Mouse (Mus musculus): ENCODE data around the gene Cxcl14. TPM values are rescaled to one million over a fixed set of nuclear protein-coding genes. Genes with fewer than 3 reads are reported as not detected.

Cxcl14 gene
- 72.3 and 90.1 TPM in 2 replicates for polyA plus RNA-seq (2016; fragmentation: Nextera tagmentation; extraction: Ambion mirVana)

DNA sequence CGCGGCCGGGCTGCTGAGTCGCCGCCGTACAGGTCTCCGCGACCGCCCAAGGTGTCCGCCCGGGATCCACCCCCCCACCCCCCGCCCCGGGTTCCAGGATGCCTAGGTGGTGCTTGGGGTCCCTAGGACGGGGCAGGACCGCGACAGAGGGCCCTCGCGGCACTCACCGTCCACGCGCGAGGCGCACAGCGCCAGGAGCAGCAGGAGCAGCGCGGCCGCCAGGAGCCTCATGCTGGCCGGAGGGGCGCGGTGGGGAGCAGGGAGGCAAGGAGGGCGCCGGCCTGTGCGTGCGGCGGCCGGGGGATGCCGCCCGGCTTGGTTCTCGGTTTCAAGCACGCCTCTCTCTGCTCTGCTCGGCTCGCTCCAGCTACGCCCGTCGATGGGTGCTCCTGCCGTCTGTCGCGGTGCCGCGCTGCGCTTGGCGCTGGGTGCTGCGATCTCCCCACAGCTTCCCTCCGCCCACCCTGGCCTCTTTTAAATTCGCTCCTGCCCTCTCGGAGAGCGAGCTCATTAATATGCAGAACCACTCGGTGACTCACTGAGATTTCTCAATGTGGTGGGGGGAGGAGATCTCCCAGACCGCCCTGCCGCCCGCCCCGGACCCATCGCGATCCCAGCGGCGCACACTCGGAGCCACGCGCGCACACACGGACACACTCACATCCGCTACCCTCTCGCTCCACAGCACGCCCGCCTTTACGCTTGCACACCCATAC lies at the start of gene Cxcl14:
Cxcl14 (minus strand) TSS at position 609 of the 716 bp plus-strand sequence.
- ATAC-seq (ENCODE audit: low FRiP score) = peak; percentile 69
- WGBS = under 1% methylated on average over 73 of the region's 76 CpGs

DNA sequence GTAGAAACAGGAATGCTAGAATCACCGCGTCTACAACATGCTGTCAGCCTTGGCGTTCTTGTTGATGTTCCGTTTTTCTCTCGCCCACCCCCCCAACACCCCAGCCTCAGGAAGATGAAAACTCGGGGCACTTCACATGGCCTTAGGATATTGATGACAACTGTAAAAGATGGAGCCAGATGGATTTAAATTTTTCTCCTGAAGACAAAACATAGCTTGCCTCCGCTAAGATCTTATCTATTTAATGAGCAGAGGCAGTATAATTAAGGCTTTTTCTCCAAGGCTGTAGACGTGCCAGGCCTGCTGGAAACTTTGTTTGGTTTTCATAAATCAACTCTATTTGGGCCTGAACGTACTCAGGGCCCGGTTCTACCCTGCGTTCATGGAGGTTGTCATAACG lies 48.0 kb upstream of the Cxcl14 start:
- no peak for ATAC-seq (ENCODE audit: low FRiP score)
- Histone ChIP-seq H3K9me3 (replicated peaks) (no peaks in the 10 kb centered on the region), H3K36me3 (no peaks in the 10 kb centered on the region), H3K27me3 (no peaks in the 10 kb centered on the region), H3K9ac (no peak overlapping the region), H3K4me1 (no peaks in the 10 kb centered on the region), H3K4me3 (no peak overlapping the region), H3K4me2 (replicated peaks) (no peak overlapping the region), H3K27ac (no peak overlapping the region)
- WGBS = 87% methylated on average over 12 of the region's 12 CpGs

More for the DNA sequence above, at the start of gene Cxcl14:
- Histone ChIP-seq H3K4me1 (peaks cover 21% of the 10 kb centered on the region), H3K4me2 (replicated peaks) (peak within 1 kb of the TSS; percentile 93), H3K36me3 (no peaks in the 10 kb centered on the region), H3K9ac (peak within 1 kb of the TSS; percentile 63), H3K9me3 (replicated peaks) (no peaks in the 10 kb centered on the region), H3K4me3 (peak within 1 kb of the TSS; percentile 48), H3K27ac (no peak within 1 kb of the TSS), H3K27me3 (peaks cover 80% of the 10 kb centered on the region)

GRCm38 (mm10) chr13:56342491-56342890 lies 46.1 kb upstream of the Cxcl14 start:
- WGBS = 87% methylated on average over 10 of the region's 10 CpGs
- no peak overlapping the region for H3K9ac ChIP-seq

GRCm38 (mm10) chr13:56340513-56340912 lies 44.2 kb upstream of the Cxcl14 start:
- no peak overlapping the region for H3K9ac ChIP-seq
- H3K27ac ChIP-seq = no peak overlapping the region
- H3K36me3 ChIP-seq = no peaks in the 10 kb centered on the region
- no peak overlapping the region for H3K4me3 ChIP-seq
- H3K27me3 ChIP-seq = no peaks in the 10 kb centered on the region
- H3K9me3 ChIP-seq (replicated peaks) = no peaks in the 10 kb centered on the region
- H3K4me1 ChIP-seq = no peaks in the 10 kb centered on the region
- H3K4me2 ChIP-seq (replicated peaks) = no peak overlapping the region
- 89% methylated on average over 13 of the region's 13 CpGs for WGBS
- ATAC-seq (ENCODE audit: low FRiP score) = no peak

More at GRCm38 (mm10) chr13:56342491-56342890, 46.1 kb upstream of the Cxcl14 start:
- H3K27me3 ChIP-seq = no peaks in the 10 kb centered on the region
- H3K4me3 ChIP-seq = no peak overlapping the region
- ATAC-seq (ENCODE audit: low FRiP score) = no peak
- H3K27ac ChIP-seq = no peak overlapping the region
- no peaks in the 10 kb centered on the region for H3K9me3 ChIP-seq (replicated peaks)
- H3K4me2 ChIP-seq (replicated peaks) = no peak overlapping the region
- no peaks in the 10 kb centered on the region for H3K36me3 ChIP-seq
- no peaks in the 10 kb centered on the region for H3K4me1 ChIP-seq

- no peaks in the 10 kb centered on the region for H3K27me3 ChIP-seq
- no peaks in the 10 kb centered on the region for H3K36me3 ChIP-seq
- no peak overlapping the region for H3K4me2 ChIP-seq (replicated peaks)
- no peak overlapping the region for H3K27ac ChIP-seq
- WGBS = 94% methylated on average over 8 of the region's 8 CpGs
- H3K9me3 ChIP-seq (replicated peaks) = no peaks in the 10 kb centered on the region
- no peak overlapping the region for H3K9ac ChIP-seq
- peaks cover 5% of the 10 kb centered on the region; the same call in 1 of the 2 replicates for H3K4me1 ChIP-seq
- no peak for ATAC-seq (ENCODE audit: low FRiP score)
- no peak overlapping the region for H3K4me3 ChIP-seq
These were observed 43.5 kb upstream of the Cxcl14 start for GRCm38 (mm10) chr13:56339816-56340215.

DNA sequence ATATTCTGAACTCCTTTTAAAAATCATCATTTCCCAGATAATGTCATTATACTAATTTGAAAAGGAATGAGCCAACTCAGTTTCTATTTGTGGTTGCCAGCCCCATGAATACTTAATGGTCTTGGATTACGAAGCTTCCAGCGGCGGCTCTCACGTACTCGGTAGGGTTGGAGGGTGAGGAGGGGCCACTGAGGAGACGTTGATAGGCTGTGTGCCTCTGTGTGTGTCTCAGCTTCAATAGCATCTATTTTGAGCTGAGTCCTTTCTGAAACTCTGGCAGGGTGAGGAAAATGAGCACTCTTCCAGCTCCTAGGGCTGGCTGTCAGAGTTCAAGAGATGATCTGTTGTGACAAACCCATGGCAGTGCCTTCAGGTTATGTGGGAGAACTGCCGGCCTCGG lies 40.6 kb upstream of the Cxcl14 start:
- 65% methylated on average over 8 of the region's 8 CpGs for WGBS
- Histone ChIP-seq H3K4me1 (peaks cover 6% of the 10 kb centered on the region; the same call in 1 of the 2 replicates), H3K4me2 (replicated peaks) (no peak overlapping the region), H3K9me3 (replicated peaks) (no peaks in the 10 kb centered on the region), H3K9ac (no peak overlapping the region), H3K4me3 (no peak overlapping the region), H3K36me3 (no peaks in the 10 kb centered on the region), H3K27ac (no peak overlapping the region), H3K27me3 (no peaks in the 10 kb centered on the region)
- ATAC-seq (ENCODE audit: low FRiP score) = no peak

GRCm38 (mm10) chr13:56334802-56335690 lies 38.7 kb upstream of the Cxcl14 start:
- Histone ChIP-seq H3K36me3 (no peaks in the 10 kb centered on the region), H3K27me3 (no peaks in the 10 kb centered on the region), H3K4me1 (peaks cover 8% of the 10 kb centered on the region; the same call in 1 of the 2 replicates), H3K4me2 (replicated peaks) (no peak overlapping the region), H3K9me3 (replicated peaks) (no peaks in the 10 kb centered on the region), H3K4me3 (no peak overlapping the region), H3K9ac (no peak overlapping the region), H3K27ac (no peak overlapping the region)
- WGBS = 56% methylated on average over 10 of the region's 10 CpGs
- no peak for ATAC-seq (ENCODE audit: low FRiP score)

DNA sequence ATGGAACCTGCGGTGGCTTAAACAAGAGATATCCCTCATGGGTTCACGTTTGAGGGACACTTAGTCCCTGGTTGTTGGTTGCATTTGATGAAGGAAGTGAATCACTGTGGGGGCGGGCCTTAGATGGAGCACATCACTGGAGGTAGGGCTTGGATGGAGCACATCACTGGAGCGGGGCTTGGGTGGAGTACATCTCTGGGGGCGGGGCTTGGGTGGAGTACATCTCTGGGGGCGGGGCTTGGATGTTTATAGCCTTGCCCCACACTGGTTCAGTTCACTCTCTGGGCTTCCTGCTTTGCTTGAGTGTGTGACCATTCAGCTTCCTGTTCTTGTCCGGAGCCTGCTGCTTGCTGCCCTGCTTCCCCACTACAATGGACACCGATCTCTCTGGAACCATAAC lies 37.9 kb upstream of the Cxcl14 start:
- Histone ChIP-seq H3K27ac (no peak overlapping the region), H3K9ac (no peak overlapping the region), H3K27me3 (no peaks in the 10 kb centered on the region), H3K9me3 (replicated peaks) (no peaks in the 10 kb centered on the region), H3K4me3 (no peak overlapping the region), H3K4me2 (replicated peaks) (no peak overlapping the region), H3K36me3 (no peaks in the 10 kb centered on the region), H3K4me1 (peaks cover 11% of the 10 kb centered on the region; the same call in 1 of the 2 replicates)
- 87% methylated on average over 8 of the region's 8 CpGs for WGBS
- ATAC-seq (ENCODE audit: low FRiP score) = no peak

GRCm38 (mm10) chr13:56332356-56332755 lies 36.0 kb upstream of the Cxcl14 start:
- Histone ChIP-seq H3K9me3 (replicated peaks) (no peaks in the 10 kb centered on the region), H3K36me3 (no peaks in the 10 kb centered on the region), H3K27ac (no peak overlapping the region), H3K4me3 (no peak overlapping the region), H3K4me2 (replicated peaks) (no peak overlapping the region), H3K9ac (no peak overlapping the region), H3K4me1 (peaks cover 11% of the 10 kb centered on the region; the same call in 1 of the 2 replicates), H3K27me3 (no peaks in the 10 kb centered on the region)
- 81% methylated on average over 6 of the region's 6 CpGs for WGBS
- no peak for ATAC-seq (ENCODE audit: low FRiP score)

DNA sequence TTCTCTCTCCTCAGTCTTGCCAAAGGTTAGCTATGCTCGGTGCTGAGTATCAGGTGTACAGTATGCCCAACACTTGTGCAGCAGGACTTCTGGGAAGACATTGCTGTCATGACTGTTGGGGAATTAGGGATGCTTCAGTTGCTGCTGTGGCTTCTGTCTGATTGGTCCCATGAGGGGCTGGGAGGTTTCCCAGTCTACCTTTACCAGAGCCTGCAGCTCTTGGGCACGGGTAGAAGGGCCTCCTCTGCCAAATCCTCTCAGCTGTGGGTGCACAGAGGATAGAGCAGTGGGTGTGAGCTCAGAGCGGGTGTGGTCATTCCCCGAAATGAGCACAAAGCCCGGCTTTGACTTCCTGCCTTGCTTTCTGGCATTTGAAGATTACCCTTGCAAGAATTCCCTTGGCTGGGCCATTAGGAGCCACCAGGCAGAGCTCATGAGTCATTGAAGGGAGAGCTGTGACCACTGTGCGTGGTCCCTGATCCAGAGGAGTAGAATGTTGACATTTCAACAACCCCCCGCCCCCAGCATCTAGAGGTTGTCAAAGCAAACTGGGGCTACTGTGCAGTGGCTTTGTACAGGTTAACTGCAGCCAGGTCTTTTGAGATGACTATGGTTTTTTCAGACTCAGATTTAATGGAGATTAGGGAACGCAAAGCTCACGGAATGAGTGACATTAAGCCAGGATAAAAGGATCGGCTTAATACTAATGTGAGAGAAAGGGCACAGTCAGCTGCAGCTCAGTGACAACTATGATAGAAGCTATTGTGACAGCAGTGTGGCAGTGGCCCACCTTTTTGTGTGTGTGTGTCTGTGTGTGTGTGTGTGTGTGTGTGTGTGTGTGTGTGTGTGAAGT lies 34.5 kb upstream of the Cxcl14 start:
- Histone ChIP-seq H3K9ac (no peak overlapping the region), H3K4me3 (no peak overlapping the region), H3K9me3 (replicated peaks) (no peaks in the 10 kb centered on the region), H3K4me2 (replicated peaks) (no peak overlapping the region), H3K36me3 (no peaks in the 10 kb centered on the region), H3K27ac (no peak overlapping the region), H3K27me3 (no peaks in the 10 kb centered on the region), H3K4me1 (peaks cover 11% of the 10 kb centered on the region; the same call in 1 of the 2 replicates)
- WGBS = 71% methylated on average over 10 of the region's 10 CpGs
- no peak for ATAC-seq (ENCODE audit: low FRiP score)

GRCm38 (mm10) chr13:56329769-56330168 lies 33.4 kb upstream of the Cxcl14 start:
- Histone ChIP-seq H3K4me3 (no peak overlapping the region), H3K27me3 (no peaks in the 10 kb centered on the region), H3K27ac (no peak overlapping the region), H3K4me1 (0 out of 2 replicates have a peak, but pooled peaks cover 6% of the 10 kb centered on the region), H3K9me3 (replicated peaks) (no peaks in the 10 kb centered on the region), H3K4me2 (replicated peaks) (no peak overlapping the region), H3K36me3 (no peaks in the 10 kb centered on the region), H3K9ac (no peak overlapping the region)
- WGBS = 66% methylated on average over 6 of the region's 6 CpGs
- no peak for ATAC-seq (ENCODE audit: low FRiP score)
